Mouse (Mus musculus) bone marrow macrophage, adult 2 months (primary cell): ENCODE results near the gene Bcl2l1. TPM values are rescaled to one million over a fixed set of nuclear protein-coding genes. Genes with fewer than 3 reads are reported as not detected.

Source experiments
- H3K27ac ChIP-seq: 2 replicates; pipeline ENCODE4 v1.5.1; 2012; ENCODE audit warnings: low read depth, low read length; ENCODE audit not compliant: insufficient read depth
- H3K4me1 ChIP-seq: 2 replicates; pipeline ENCODE4 v1.6.1; 2012; ENCODE audit warnings: low read length; ENCODE audit not compliant: control insufficient read depth, insufficient read depth
- H3K4me3 ChIP-seq: 2 replicates; pipeline ENCODE4 v1.5.1; 2012; ENCODE audit warnings: mild to moderate bottlenecking, low read length, moderate library complexity; ENCODE audit not compliant: insufficient read depth
- CTCF ChIP-seq: IDR thresholded peaks from 2 replicates; pipeline ENCODE4 v1.5.1; 2012; ENCODE audit warnings: low read depth, mild to moderate bottlenecking, low read length, moderate library complexity
- POLR2A ChIP-seq: IDR thresholded peaks from 2 replicates; pipeline ENCODE4 v1.6.1; 2012; ENCODE audit warnings: mild to moderate bottlenecking, low read depth, low read length, borderline replicate concordance
- polyA plus RNA-seq: library from polyadenylated mRNA; stranded (reverse); fragments of >200 nt; gene quantifications from 2 replicates; pipeline ENCODE4 v1.2.4, GENCODE M21; 2012; ENCODE audit not compliant: missing spikeins, insufficient read depth, insufficient read length

Gene Bcl2l1
- polyA plus RNA-seq, 1 experiment: 30.8 TPM

- Histone ChIP-seq H3K4me1 (peaks cover 8% of the 10 kb centered on the region), H3K4me3 (peak overlapping the region; percentile 24; the same call in 1 of the 2 replicates), H3K27ac (no peak overlapping the region)
- TF ChIP-seq POLR2A: no peak
- no peak for TF ChIP-seq CTCF
Measured at GRCm38 (mm10) chr2:152847057-152847814, 15.7 kb upstream of the Bcl2l1 start.

DNA sequence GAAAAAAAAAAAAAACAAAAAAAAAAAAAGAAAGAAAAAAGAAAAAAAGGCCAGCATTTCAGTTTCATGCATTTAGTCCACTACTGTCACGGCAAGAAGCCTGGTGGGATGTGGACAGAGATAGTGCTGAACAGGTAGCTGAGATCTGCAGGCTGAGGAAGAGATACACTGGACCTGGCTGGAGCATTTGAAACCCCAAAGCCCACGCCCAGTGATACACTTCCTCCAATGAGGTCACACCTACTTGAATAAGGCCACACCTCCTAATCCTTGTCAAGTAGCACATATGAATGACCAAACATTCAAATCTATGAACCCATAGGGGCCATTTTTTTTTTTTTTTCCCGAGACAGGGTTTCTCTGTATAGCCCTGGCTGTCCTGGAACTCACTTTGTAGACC, 11.2 kb upstream of the Bcl2l1 start:
- Histone ChIP-seq H3K27ac (no peak overlapping the region), H3K4me3 (no peak overlapping the region), H3K4me1 (peaks cover 2% of the 10 kb centered on the region; the same call in 1 of the 2 replicates)
- no peak for TF ChIP-seq POLR2A
- no peak for TF ChIP-seq CTCF

DNA sequence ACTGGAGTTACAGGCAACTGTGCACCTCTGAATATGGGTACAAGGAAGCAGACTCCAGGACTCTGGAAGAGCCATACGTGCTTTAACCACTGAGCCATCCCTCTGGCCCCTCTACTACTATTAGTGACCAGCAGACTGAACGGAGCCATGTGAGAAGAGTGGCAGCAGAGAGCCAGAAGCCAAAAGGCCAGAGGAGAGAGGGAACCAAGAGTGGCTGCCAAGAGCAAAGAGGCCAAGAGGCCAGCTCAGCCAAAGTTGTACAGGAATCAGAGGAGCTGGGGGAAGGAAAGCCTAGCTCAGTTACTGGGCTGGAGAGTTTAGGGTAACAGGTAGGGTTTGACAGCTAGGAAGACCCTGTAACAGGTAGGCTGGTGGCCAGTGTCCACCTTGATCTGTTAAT, 7.7 kb upstream of the Bcl2l1 start:
- TF ChIP-seq CTCF: no peak
- H3K4me1 ChIP-seq: no peaks in the 10 kb centered on the region

GRCm38 (mm10) chr2:152830021-152830921, 1.3 kb downstream of the Bcl2l1 start:
- Histone ChIP-seq H3K4me1 (peaks cover 30% of the 10 kb centered on the region), H3K4me3 (peak overlapping the region; percentile 67), H3K27ac (peak overlapping the region; percentile 86)
- TF ChIP-seq CTCF (no peak), POLR2A (no peak)

More for the DNA sequence above, 7.7 kb upstream of the Bcl2l1 start:
- Histone ChIP-seq H3K27ac (no peak overlapping the region), H3K4me3 (no peak overlapping the region)

DNA sequence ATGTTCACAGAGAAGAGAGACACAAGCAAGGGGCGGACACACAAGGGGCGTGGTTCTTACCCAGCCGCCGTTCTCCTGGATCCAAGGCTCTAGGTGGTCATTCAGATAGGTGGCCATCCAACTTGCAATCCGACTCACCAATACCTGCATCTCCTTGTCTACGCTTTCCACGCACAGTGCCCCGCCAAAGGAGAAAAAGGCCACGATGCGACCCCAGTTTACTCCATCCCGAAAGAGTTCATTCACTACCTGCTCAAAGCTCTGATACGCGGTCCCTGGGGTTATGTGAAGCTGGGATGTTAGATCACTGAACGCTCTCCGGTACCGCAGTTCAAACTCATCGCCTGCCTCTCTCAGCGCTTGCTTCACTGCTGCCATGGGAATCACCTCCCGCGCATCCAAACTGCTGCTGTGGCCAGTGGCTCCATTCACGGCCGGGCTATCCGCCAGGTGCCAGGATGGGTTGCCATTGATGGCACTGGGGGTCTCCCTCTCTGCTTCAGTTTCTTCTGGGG, 2.1 kb downstream of the Bcl2l1 start:
- peak overlapping the region; percentile 67 for H3K4me3 ChIP-seq
- H3K27ac ChIP-seq: no peak overlapping the region
- TF ChIP-seq POLR2A (no peak), CTCF (no peak)
- peaks cover 37% of the 10 kb centered on the region for H3K4me1 ChIP-seq

- peaks cover 41% of the 10 kb centered on the region for H3K4me1 ChIP-seq
- peak overlapping the region; percentile 6; the same call in 1 of the 2 replicates for H3K27ac ChIP-seq
- TF ChIP-seq CTCF: no peak
- no peak for TF ChIP-seq POLR2A
- H3K4me3 ChIP-seq: peak overlapping the region; percentile 67
Measured at GRCm38 (mm10) chr2:152828532-152828931, 3.0 kb downstream of the Bcl2l1 start.

- no peak overlapping the region for H3K27ac ChIP-seq
- peak overlapping the region; percentile 67 for H3K4me3 ChIP-seq
- H3K4me1 ChIP-seq: peaks cover 41% of the 10 kb centered on the region
- TF ChIP-seq POLR2A (no peak), CTCF (no peak)
Measured at GRCm38 (mm10) chr2:152828011-152828370, 3.5 kb downstream of the Bcl2l1 start.

GRCm38 (mm10) chr2:152827321-152828010, 4.1 kb downstream of the Bcl2l1 start:
- Histone ChIP-seq H3K27ac (no peak overlapping the region), H3K4me1 (peaks cover 44% of the 10 kb centered on the region), H3K4me3 (peak overlapping the region; percentile 67)
- TF ChIP-seq CTCF (no peak), POLR2A (no peak)

DNA sequence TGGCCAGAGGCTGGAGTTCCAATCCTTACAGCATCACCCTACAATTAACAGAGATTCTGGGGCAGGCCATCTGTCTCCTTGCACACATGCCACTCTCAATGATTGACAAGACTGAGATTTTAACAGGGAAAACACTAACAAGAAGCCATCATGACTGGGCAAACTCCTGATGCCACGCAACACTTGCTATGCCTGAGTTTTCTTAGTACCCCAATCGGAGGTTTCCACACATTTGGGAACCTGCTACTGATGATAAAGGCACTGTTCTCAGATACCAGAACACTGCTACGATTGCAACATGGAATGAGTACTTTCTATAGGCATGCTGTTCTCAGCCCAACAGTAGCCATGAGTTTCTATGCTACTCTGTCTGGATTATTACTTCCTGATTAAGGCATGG, 5.0 kb downstream of the Bcl2l1 start:
- H3K4me3 ChIP-seq: 0 out of 2 replicates have a peak overlapping the region, but pooled peaks have one; percentile 5
- TF ChIP-seq POLR2A (no peak), CTCF (no peak)
- H3K4me1 ChIP-seq: peaks cover 51% of the 10 kb centered on the region
- no peak overlapping the region for H3K27ac ChIP-seq

- no peak for TF ChIP-seq POLR2A
- TF ChIP-seq CTCF: no peak
- Histone ChIP-seq H3K27ac (no peak overlapping the region), H3K4me1 (peaks cover 55% of the 10 kb centered on the region), H3K4me3 (no peak overlapping the region)
Measured at GRCm38 (mm10) chr2:152825713-152826112, 5.8 kb downstream of the Bcl2l1 start.
